Mouse (Mus musculus): ENCODE results near the gene Gm20920. TPM values are rescaled to one million over a fixed set of nuclear protein-coding genes. Genes with fewer than 3 reads are reported as not detected.

The Gm20920 gene
- not detected in 2 replicates for polyA plus RNA-seq (2021; fragmentation: Nextera tagmentation)
- long read RNA-seq, experiment 1, result 0 reads
- long read RNA-seq, experiment 2, result 0 reads

GRCm38 (mm10) chrY:51851820-51852219 lies at the start of gene Gm20920:
Gene Gm20920 (plus strand): TSS chrY:51852120.

All from left cerebral cortex, adult 6 months (tissue).